Mouse (Mus musculus): Measurements from ENCODE around the gene Nrsn2.

DNA sequence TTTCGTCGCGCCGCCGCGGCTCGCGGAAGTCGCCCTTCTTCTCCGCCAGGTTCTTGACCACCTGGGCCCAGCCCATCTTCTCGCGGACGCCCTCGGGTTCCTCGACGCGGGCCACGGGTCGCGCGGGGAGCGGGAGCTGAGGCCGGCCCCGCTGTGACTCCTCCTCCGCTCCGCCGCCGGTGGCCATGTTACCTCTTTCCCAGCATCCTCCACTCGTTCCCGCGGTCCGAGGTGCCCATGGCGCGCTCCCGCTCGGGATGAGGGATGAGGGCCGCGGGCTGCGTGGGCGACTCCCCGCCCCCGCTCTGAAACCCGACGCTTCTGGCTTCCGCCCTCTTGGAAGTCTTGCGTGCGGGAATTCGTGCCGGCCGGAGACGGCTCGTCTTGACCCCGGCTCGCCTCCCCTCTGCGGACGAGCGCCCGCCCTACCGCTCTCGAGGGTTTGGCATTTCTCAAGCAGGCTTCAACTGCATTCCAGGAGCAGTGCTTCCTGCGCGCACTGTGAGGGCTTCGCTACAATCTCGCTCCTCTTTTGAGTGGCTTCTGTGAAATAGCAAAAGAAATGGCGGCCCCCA lies 38.2 kb upstream of the Nrsn2 start, which contains the start of gene Zcchc3:
- TF ChIP-seq CTCF (conservative IDR thresholded peaks at IDR 0.05 in 1 of 2, IDR thresholded peaks at IDR 0.05 in 1 of 2; ENCODE audit: low read depth in 2 of 2, low read length in 2 of 2) (no peak), MEF2A (IDR thresholded peaks at IDR 0.05; ENCODE audit: borderline replicate concordance, low read depth, low read length) (no peak), BHLHE40 (IDR thresholded peaks at IDR 0.05; ENCODE audit: low read depth, low read length) (no peak), TCF12 (IDR thresholded peaks at IDR 0.05; ENCODE audit: low read depth, low read length) (no peak), POLR2A (IDR thresholded peaks at IDR 0.05; ENCODE audit: low read depth, low read length) (no peak), CHD1 (IDR thresholded peaks at IDR 0.05; ENCODE audit: low read depth, low read length) (no peak), MXI1 (IDR thresholded peaks at IDR 0.05; ENCODE audit: low read depth, low read length) (no peak), E2F4 (IDR thresholded peaks at IDR 0.05; ENCODE audit: insufficient replicate concordance, low read depth, low read length) (no peak), USF1 (IDR thresholded peaks at IDR 0.05; ENCODE audit: low read depth, low read length) (no peak), UBTF (IDR thresholded peaks at IDR 0.05; ENCODE audit: low read depth, low read length) (no peak), EP300 (IDR thresholded peaks at IDR 0.05; ENCODE audit: low read length) (no peak)
